Mouse (Mus musculus) myocyte (in vitro differentiated cells): ENCODE data around the gene Crtap. TPM values are rescaled to one million over a fixed set of nuclear protein-coding genes. Genes with fewer than 3 reads are reported as not detected.

ENCODE experiments used
- H3K27me3 ChIP-seq: one replicate; pipeline ENCODE4 v1.6.1; 2011; ENCODE audit not compliant: control insufficient read depth, insufficient read depth, insufficient read length
- H3K36me3 ChIP-seq: one replicate; pipeline ENCODE4 v1.6.1; 2011; ENCODE audit not compliant: control insufficient read depth, insufficient read depth
- H3K4me2 ChIP-seq: one replicate; pipeline ENCODE4 v1.6.1; 2011; ENCODE audit warnings: low read depth, control low read depth
- H3K4me3 ChIP-seq: one replicate; pipeline ENCODE4 v1.5.1; 2011; ENCODE audit warnings: mild to moderate bottlenecking, control low read depth, moderate library complexity
- H3K79me2 ChIP-seq: one replicate; pipeline ENCODE4 v1.6.1; 2011; ENCODE audit not compliant: control insufficient read depth, insufficient read depth
- H3ac ChIP-seq: one replicate; pipeline ENCODE4 v1.6.1; 2011; ENCODE audit not compliant: control insufficient read depth, insufficient read length
- CEBPB ChIP-seq: IDR thresholded peaks from 2 replicates; pipeline ENCODE4 v1.6.1; 2011; ENCODE audit warnings: mild to moderate bottlenecking, moderate library complexity; ENCODE audit not compliant: poor library complexity, insufficient read depth, severe bottlenecking
- E2F4 ChIP-seq: IDR thresholded peaks from one replicate; pipeline ENCODE4 v1.6.1; 2011; ENCODE audit warnings: mild to moderate bottlenecking, control low read depth, moderate library complexity; ENCODE audit not compliant: insufficient read depth
- MAX ChIP-seq: IDR thresholded peaks from one replicate; pipeline ENCODE4 v1.6.1; 2011; ENCODE audit warnings: low read depth, mild to moderate bottlenecking, control low read depth
- MYOD1 ChIP-seq, 3 experiments: IDR thresholded peaks; one replicate each; pipeline ENCODE4 v1.6.1; 2011; ENCODE audit warnings: control low read depth in 2 of 3, low read depth in 2 of 3, mild to moderate bottlenecking in 2 of 3, moderate library complexity in 1 of 3; ENCODE audit not compliant: insufficient read length in 2 of 3, control insufficient read depth in 1 of 3
- MYOG ChIP-seq, 3 experiments: IDR thresholded peaks; one replicate each; pipeline ENCODE4 v1.6.1; 2011; ENCODE audit warnings: control low read depth in 2 of 3, low read depth in 2 of 3, mild to moderate bottlenecking in 2 of 3; ENCODE audit not compliant: insufficient read length in 2 of 3, control insufficient read depth in 1 of 3, insufficient read depth in 1 of 3
- POLR2A ChIP-seq: IDR thresholded peaks from one replicate; pipeline ENCODE4 v1.6.1; 2011; ENCODE audit warnings: low read depth, mild to moderate bottlenecking, control low read depth, moderate library complexity; ENCODE audit not compliant: insufficient read length
- POLR2AphosphoS2 ChIP-seq: IDR thresholded peaks from one replicate; pipeline ENCODE4 v1.6.1; 2011; ENCODE audit warnings: low read depth, control low read depth; ENCODE audit not compliant: insufficient read length
- REST ChIP-seq: IDR thresholded peaks from one replicate; pipeline ENCODE4 v1.6.1; 2011; ENCODE audit warnings: mild to moderate bottlenecking, control low read depth, moderate library complexity; ENCODE audit not compliant: insufficient read depth, insufficient read length
- SRF ChIP-seq: IDR thresholded peaks from one replicate; pipeline ENCODE4 v1.6.1; 2011; ENCODE audit warnings: low read depth; ENCODE audit not compliant: control insufficient read depth, insufficient read length
- TCF12 ChIP-seq: IDR thresholded peaks from one replicate; pipeline ENCODE4 v1.6.1; 2011; ENCODE audit warnings: mild to moderate bottlenecking, control low read depth; ENCODE audit not compliant: poor library complexity, insufficient read depth, severe bottlenecking
- TCF3 ChIP-seq: IDR thresholded peaks from one replicate; pipeline ENCODE4 v1.6.1; 2011; ENCODE audit warnings: low read depth, control low read depth; ENCODE audit not compliant: insufficient read length
- USF1 ChIP-seq: IDR thresholded peaks from one replicate; pipeline ENCODE4 v1.6.1; 2011; ENCODE audit warnings: low read depth, mild to moderate bottlenecking, control low read depth, moderate library complexity
- polyA plus RNA-seq: library from polyadenylated mRNA; unstranded; fragments of >200 nt; fragmentation: generic; extraction: Trizol; gene quantifications from one replicate; pipeline ENCODE4 v1.2.1, GENCODE M21; 2012; ENCODE audit warnings: missing spikeins

Gene Crtap
- polyA plus RNA-seq, 1 experiment = 66.3 TPM

- TF ChIP-seq POLR2A = no peak
- no peak for TF ChIP-seq CEBPB
- no peak for TF ChIP-seq MYOG (IDR thresholded peaks at IDR 0.05; ENCODE audit: control insufficient read depth in 1 of 3, insufficient read depth in 1 of 3, insufficient read length in 2 of 3, low read depth in 2 of 3)
- no peak for TF ChIP-seq USF1
- no peak for TF ChIP-seq TCF12
- TF ChIP-seq SRF = no peak
- TF ChIP-seq E2F4 = no peak
- no peak for TF ChIP-seq MAX
- no peak for TF ChIP-seq MYOD1 (IDR thresholded peaks at IDR 0.05; ENCODE audit: control insufficient read depth in 1 of 3, insufficient read length in 2 of 3, low read depth in 2 of 3)
- TF ChIP-seq TCF3 = no peak
- no peak for TF ChIP-seq REST
- TF ChIP-seq POLR2AphosphoS2 = no peak
- Histone ChIP-seq H3K4me2 (no peak overlapping the region), H3ac (no peak overlapping the region)
Measured at GRCm38 (mm10) chr9:114425576-114425975, 35.1 kb upstream of the Crtap start.

GRCm38 (mm10) chr9:114421797-114422196 lies 31.3 kb upstream of the Crtap start:
- Histone ChIP-seq H3K36me3 (no peaks in the 10 kb centered on the region), H3K4me3 (no peak overlapping the region), H3K79me2 (no peaks in the 10 kb centered on the region), H3ac (no peak overlapping the region), H3K4me2 (no peak overlapping the region), H3K27me3 (no peaks in the 10 kb centered on the region)
- TF ChIP-seq E2F4 (no peak), MAX (no peak), TCF3 (no peak), POLR2A (no peak), REST (no peak), MYOG (IDR thresholded peaks at IDR 0.05; ENCODE audit: control insufficient read depth in 1 of 3, insufficient read depth in 1 of 3, insufficient read length in 2 of 3, low read depth in 2 of 3) (no peak), POLR2AphosphoS2 (no peak), SRF (no peak), USF1 (no peak), MYOD1 (IDR thresholded peaks at IDR 0.05; ENCODE audit: control insufficient read depth in 1 of 3, insufficient read length in 2 of 3, low read depth in 2 of 3) (no peak), TCF12 (no peak), CEBPB (no peak)

More at GRCm38 (mm10) chr9:114425576-114425975, 35.1 kb upstream of the Crtap start:
- Histone ChIP-seq H3K79me2 (no peaks in the 10 kb centered on the region), H3K27me3 (no peaks in the 10 kb centered on the region), H3K36me3 (no peaks in the 10 kb centered on the region), H3K4me3 (no peak overlapping the region)

DNA sequence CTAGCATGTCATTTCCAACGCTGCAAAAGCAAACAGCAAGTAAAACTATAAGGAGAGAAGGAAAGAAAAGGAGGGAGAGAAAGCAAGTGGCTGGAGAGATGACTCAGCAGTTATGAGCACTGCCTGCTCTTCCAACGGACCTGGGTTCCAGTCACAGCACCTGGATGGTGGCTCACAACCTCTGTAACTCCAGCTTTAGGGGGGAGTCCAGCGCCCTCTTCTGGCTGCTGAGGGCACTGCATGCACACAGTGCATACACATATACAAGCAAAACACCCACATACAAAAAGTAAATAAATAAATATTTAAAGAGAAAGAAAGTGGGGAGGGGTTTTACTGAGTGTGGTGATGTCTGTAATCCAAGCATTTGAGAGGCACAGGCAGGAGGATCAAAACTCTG lies 30.6 kb upstream of the Crtap start:
- Histone ChIP-seq H3K36me3 (no peaks in the 10 kb centered on the region), H3K79me2 (no peaks in the 10 kb centered on the region), H3K4me3 (no peak overlapping the region), H3K27me3 (no peaks in the 10 kb centered on the region), H3ac (no peak overlapping the region), H3K4me2 (no peak overlapping the region)
- no peak for TF ChIP-seq TCF3
- no peak for TF ChIP-seq USF1
- no peak for TF ChIP-seq SRF
- no peak for TF ChIP-seq MYOD1 (IDR thresholded peaks at IDR 0.05; ENCODE audit: control insufficient read depth in 1 of 3, insufficient read length in 2 of 3, low read depth in 2 of 3)
- TF ChIP-seq MYOG (IDR thresholded peaks at IDR 0.05; ENCODE audit: control insufficient read depth in 1 of 3, insufficient read depth in 1 of 3, insufficient read length in 2 of 3, low read depth in 2 of 3) = no peak
- TF ChIP-seq CEBPB = no peak
- no peak for TF ChIP-seq REST
- no peak for TF ChIP-seq TCF12
- no peak for TF ChIP-seq E2F4
- no peak for TF ChIP-seq POLR2A
- no peak for TF ChIP-seq MAX
- TF ChIP-seq POLR2AphosphoS2 = no peak

DNA sequence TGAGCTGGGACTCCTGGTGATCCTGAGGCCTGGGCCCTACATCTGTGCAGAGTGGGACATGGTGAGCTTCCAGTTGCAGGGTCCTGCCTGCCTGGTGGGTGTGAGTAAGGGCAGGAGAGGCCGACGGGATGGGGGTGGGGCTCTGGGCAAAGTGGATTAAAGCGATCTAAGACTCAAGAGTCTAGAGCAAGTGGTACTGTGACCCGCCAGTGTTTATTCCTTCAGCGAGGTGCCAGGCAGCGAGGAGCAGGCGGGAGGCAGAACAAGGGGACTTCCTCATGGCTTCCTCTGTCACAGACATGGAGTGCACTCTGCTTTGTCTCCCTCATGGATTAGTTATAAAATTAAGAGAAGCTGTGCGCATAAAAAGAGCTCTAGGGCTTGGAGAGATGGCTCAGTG lies 30.0 kb upstream of the Crtap start:
- TF ChIP-seq USF1 (no peak), MYOD1 (IDR thresholded peaks at IDR 0.05; ENCODE audit: control insufficient read depth in 1 of 3, insufficient read length in 2 of 3, low read depth in 2 of 3) (no peak), TCF3 (no peak), E2F4 (no peak), MAX (no peak), POLR2A (no peak), TCF12 (no peak), REST (no peak), SRF (no peak), POLR2AphosphoS2 (no peak), MYOG (IDR thresholded peaks at IDR 0.05; ENCODE audit: control insufficient read depth in 1 of 3, insufficient read depth in 1 of 3, insufficient read length in 2 of 3, low read depth in 2 of 3) (no peak), CEBPB (no peak)
- Histone ChIP-seq H3ac (no peak overlapping the region), H3K79me2 (no peaks in the 10 kb centered on the region), H3K4me3 (no peak overlapping the region), H3K4me2 (no peak overlapping the region), H3K36me3 (no peaks in the 10 kb centered on the region), H3K27me3 (no peaks in the 10 kb centered on the region)
